Mouse (Mus musculus) liver, embryonic 11.5 days (tissue): Measurements from ENCODE around the gene Adgrg2. TPM values are rescaled to one million over a fixed set of nuclear protein-coding genes. Genes with fewer than 3 reads are reported as not detected.

Source experiments
- ATAC-seq: fragments of 200-750 bp; cut with Nextera tagmentation; replicated peaks from 2 replicates; pipeline ENCODE4 v1.8.0; 2017; ENCODE audit warnings: moderate number of reproducible peaks, mild to moderate bottlenecking, moderate TSS enrichment, moderate library complexity; ENCODE audit not compliant: low FRiP score
- DNase-seq: peaks from one replicate; pipeline ENCODE4 v3.0.0-alpha.2; 2017; ENCODE audit warnings: low spot score
- H3K27ac ChIP-seq: fragments of 300-500 bp; sonication (generic); 2 replicates; pipeline ENCODE4 v1.5.1; 2014; ENCODE audit warnings: mild to moderate bottlenecking, low read depth, low read length, control low read depth
- H3K27me3 ChIP-seq: fragments of 300-500 bp; sonication (generic); replicated peaks from 2 replicates; pipeline ENCODE4 v1.6.1; 2014; ENCODE audit warnings: low read length, mixed read lengths; ENCODE audit not compliant: control insufficient read depth, insufficient read depth
- H3K36me3 ChIP-seq: fragments of 300-500 bp; sonication (generic); 2 replicates; pipeline ENCODE4 v1.6.1; 2014; ENCODE audit warnings: mild to moderate bottlenecking, low read length, moderate library complexity, mixed read lengths; ENCODE audit not compliant: control insufficient read depth, insufficient read depth
- H3K4me1 ChIP-seq: fragments of 300-500 bp; sonication (generic); replicated peaks from 2 replicates; pipeline ENCODE4 v1.6.1; 2014; ENCODE audit warnings: low read length, mixed read lengths; ENCODE audit not compliant: control insufficient read depth, insufficient read depth
- H3K4me2 ChIP-seq: fragments of 300-500 bp; sonication (generic); 2 replicates; pipeline ENCODE4 v1.6.1; 2014; ENCODE audit warnings: mild to moderate bottlenecking, control low read depth, moderate library complexity
- H3K4me3 ChIP-seq: fragments of 300-500 bp; sonication (generic); 2 replicates; pipeline ENCODE4 v1.5.1; 2014; ENCODE audit warnings: low read depth, low read length, control low read depth
- H3K9ac ChIP-seq: fragments of 300-500 bp; sonication (generic); 2 replicates; pipeline ENCODE4 v1.6.1; 2014; ENCODE audit warnings: low read depth, low read length, control low read depth
- H3K9me3 ChIP-seq: fragments of 300-500 bp; sonication (generic); 2 replicates; pipeline ENCODE4 v1.6.1; 2016; ENCODE audit warnings: low read length, inconsistent platforms, mixed read lengths; ENCODE audit not compliant: control insufficient read depth
- WGBS: fragments of 180-500 bp; shearing (Covaris S2); extraction: QIAGEN DNeasy Blood & Tissue Kit; methylation state at CpG from one replicate; pipeline ENCODE4 v1.1.7; 2014; 5-methylcytosine and 5-hydroxymethylcytosine counted together
- polyA plus RNA-seq: library from polyadenylated mRNA; unstranded; fragments of >200 nt; fragmentation: Nextera tagmentation; extraction: Ambion mirVana; gene quantifications from 2 replicates; pipeline ENCODE4 v1.2.1, GENCODE M21; 2014

The Adgrg2 gene
- polyA plus RNA-seq, 1 experiment from 2014 or later: 0.11 TPM

DNA sequence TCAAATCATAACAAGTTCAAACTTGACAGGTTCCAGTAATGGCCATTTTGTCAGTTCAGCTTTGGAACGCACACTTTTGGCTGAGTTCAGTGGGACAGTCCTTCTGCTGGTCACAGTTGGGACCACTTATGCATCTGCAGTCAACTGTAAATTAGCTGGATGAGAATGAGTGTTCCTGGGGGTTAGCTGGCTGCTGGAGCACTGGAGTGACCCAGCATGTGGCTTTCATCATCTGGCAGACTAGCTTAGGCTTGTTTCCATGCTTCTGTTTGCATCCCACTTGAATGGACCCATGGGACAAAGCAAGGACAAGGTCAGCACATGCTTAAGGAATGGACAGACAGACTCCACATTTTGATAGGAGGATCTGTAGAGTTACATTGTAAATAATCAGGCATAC, 33.2 kb downstream of the Adgrg2 start:
- Histone ChIP-seq H3K27ac (no peak overlapping the region), H3K9ac (no peak overlapping the region), H3K27me3 (peaks cover 2% of the 10 kb centered on the region; the same call in 1 of the 2 replicates), H3K4me1 (no peaks in the 10 kb centered on the region), H3K4me3 (no peak overlapping the region), H3K36me3 (no peaks in the 10 kb centered on the region), H3K9me3 (no peaks in the 10 kb centered on the region), H3K4me2 (no peak overlapping the region)
- WGBS: 72% methylated on average over 1 of the region's 1 CpGs
- DNase-seq: no peak
- ATAC-seq: no peak

DNA sequence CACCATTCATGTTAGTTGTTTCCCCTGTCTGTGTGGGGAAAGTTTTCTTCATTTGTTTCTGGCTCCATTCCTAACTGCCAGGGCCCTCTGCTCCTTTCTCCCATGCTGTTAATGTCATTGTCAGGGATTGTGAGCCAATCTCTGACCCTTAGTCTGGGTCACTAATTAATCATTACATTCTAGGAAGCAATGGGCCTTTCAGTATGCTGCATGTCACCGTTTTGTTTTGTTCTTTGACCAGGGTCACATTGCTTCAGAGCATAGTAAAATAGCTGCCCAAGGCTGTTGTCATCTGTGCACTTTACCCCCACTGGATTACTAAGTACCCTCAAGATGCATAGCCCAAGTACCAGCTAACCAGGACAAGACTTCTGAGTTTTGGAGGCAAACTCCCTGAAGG, 36.0 kb downstream of the Adgrg2 start:
- Histone ChIP-seq H3K4me2 (no peak overlapping the region), H3K9me3 (no peaks in the 10 kb centered on the region), H3K4me1 (no peaks in the 10 kb centered on the region), H3K9ac (no peak overlapping the region), H3K4me3 (no peak overlapping the region), H3K27ac (no peak overlapping the region), H3K36me3 (no peaks in the 10 kb centered on the region), H3K27me3 (peaks cover 2% of the 10 kb centered on the region; the same call in 1 of the 2 replicates)
- WGBS: 56% methylated on average over 1 of the region's 1 CpGs
- ATAC-seq (no peak; the same call in 1 of the 2 replicates), DNase-seq (no peak)

GRCm38 (mm10) chrX:160426930-160427329, 36.4 kb downstream of the Adgrg2 start:
- Histone ChIP-seq H3K9me3 (no peaks in the 10 kb centered on the region), H3K4me1 (no peaks in the 10 kb centered on the region), H3K4me3 (no peak overlapping the region), H3K4me2 (no peak overlapping the region), H3K9ac (no peak overlapping the region), H3K36me3 (no peaks in the 10 kb centered on the region), H3K27ac (no peak overlapping the region), H3K27me3 (peaks cover 2% of the 10 kb centered on the region; the same call in 1 of the 2 replicates)
- ATAC-seq: no peak
- 71% methylated on average over 1 of the region's 1 CpGs for WGBS
- no peak for DNase-seq

DNA sequence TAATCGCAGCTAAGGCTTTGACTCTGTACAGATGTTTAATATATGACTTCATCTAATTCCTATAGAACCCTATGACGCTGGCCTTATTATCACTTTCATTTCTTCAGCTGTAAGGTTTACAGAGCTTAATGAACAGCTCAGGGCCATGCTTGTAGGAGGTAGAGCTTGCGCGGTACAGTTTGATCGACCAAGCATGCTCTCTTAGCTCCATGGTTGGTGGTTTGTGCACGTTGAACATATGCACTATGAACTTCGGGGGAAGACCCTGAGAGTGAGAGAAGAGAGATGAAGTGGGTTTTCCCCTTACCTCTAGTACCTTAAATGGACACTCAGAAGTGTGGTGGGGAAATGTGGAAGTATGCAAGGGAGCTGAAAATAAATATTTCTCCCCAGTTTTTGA, 41.7 kb downstream of the Adgrg2 start:
- Histone ChIP-seq H3K9me3 (no peaks in the 10 kb centered on the region), H3K9ac (no peak overlapping the region), H3K4me1 (no peaks in the 10 kb centered on the region), H3K36me3 (no peaks in the 10 kb centered on the region), H3K4me2 (no peak overlapping the region), H3K27me3 (no peaks in the 10 kb centered on the region), H3K4me3 (no peak overlapping the region), H3K27ac (no peak overlapping the region)
- WGBS: 81% methylated on average over 7 of the region's 7 CpGs
- no peak for DNase-seq
- ATAC-seq: no peak

- H3K36me3 ChIP-seq: no peaks in the 10 kb centered on the region
- no peak overlapping the region for H3K4me2 ChIP-seq
- H3K27me3 ChIP-seq: peaks cover 14% of the 10 kb centered on the region; the same call in 1 of the 2 replicates
- H3K4me3 ChIP-seq: no peak overlapping the region
- no peaks in the 10 kb centered on the region for H3K4me1 ChIP-seq
- no peak for DNase-seq
- ATAC-seq: no peak
- H3K9ac ChIP-seq: no peak overlapping the region
- H3K9me3 ChIP-seq: no peaks in the 10 kb centered on the region
- H3K27ac ChIP-seq: no peak overlapping the region
Observed at GRCm38 (mm10) chrX:160441272-160441671, 50.8 kb downstream of the Adgrg2 start.

DNA sequence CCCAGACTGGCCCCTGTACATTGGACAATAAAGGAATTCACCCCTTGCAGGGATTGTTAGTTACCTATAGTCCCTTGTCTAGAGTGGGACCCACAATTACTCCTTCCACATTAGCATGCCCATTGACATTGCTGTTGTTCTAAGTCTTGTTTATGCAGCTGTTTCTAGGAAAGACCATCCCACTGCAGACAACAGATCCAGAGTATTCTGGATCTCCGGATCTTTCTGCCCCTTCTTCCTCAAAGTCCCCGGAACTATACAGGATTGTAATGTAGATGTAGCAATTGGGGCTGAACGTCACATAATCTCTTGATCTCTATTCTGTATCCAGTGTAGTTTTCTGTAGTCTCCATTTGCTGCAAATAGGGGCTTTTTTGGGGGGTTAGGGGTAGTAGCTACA, 57.9 kb downstream of the Adgrg2 start:
- Histone ChIP-seq H3K4me3 (no peak overlapping the region), H3K9ac (no peak overlapping the region), H3K9me3 (no peaks in the 10 kb centered on the region), H3K27ac (no peak overlapping the region), H3K4me2 (no peak overlapping the region), H3K4me1 (no peaks in the 10 kb centered on the region), H3K36me3 (no peaks in the 10 kb centered on the region), H3K27me3 (0 out of 2 replicates have a peak, but pooled peaks cover 4% of the 10 kb centered on the region)
- WGBS: 84% methylated on average over 3 of the region's 3 CpGs
- DNase-seq (no peak), ATAC-seq (no peak)

DNA sequence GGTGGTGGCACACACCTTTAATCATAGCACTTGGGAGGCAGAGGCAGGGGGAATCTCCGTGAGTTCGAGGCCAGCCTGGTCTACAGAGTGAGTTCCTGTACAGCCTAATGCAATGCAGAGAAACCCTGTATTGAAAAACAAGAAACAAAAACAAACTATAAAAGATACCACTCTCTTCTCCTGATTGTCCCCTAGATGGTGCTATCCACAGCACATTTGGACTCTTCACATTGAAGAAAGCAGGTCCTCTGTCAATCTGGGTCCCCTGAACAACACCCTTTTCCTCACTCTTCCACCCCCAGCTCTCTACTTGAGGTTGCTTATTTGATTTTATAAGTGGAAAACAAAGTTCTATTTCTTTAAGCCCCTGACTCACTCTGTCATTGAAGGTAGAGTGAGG, 58.9 kb downstream of the Adgrg2 start:
- Histone ChIP-seq H3K36me3 (no peaks in the 10 kb centered on the region), H3K27me3 (0 out of 2 replicates have a peak, but pooled peaks cover 3% of the 10 kb centered on the region), H3K27ac (no peak overlapping the region), H3K9ac (no peak overlapping the region), H3K4me1 (no peaks in the 10 kb centered on the region), H3K4me3 (no peak overlapping the region), H3K4me2 (no peak overlapping the region), H3K9me3 (no peaks in the 10 kb centered on the region)
- ATAC-seq: no peak
- DNase-seq: no peak
- 66% methylated on average over 2 of the region's 2 CpGs for WGBS

GRCm38 (mm10) chrX:160455686-160456085, 65.2 kb downstream of the Adgrg2 start:
- H3K27me3 ChIP-seq: 0 out of 2 replicates have a peak, but pooled peaks cover 1% of the 10 kb centered on the region
- no peak for ATAC-seq
- whole genome bisulfite sequencing: 66% methylated on average over 5 of the region's 5 CpGs
- no peak overlapping the region for H3K27ac ChIP-seq
- no peaks in the 10 kb centered on the region for H3K36me3 ChIP-seq
- DNase-seq: no peak
- H3K4me3 ChIP-seq: no peak overlapping the region
- H3K4me1 ChIP-seq: no peaks in the 10 kb centered on the region
- H3K4me2 ChIP-seq: no peak overlapping the region
- no peak overlapping the region for H3K9ac ChIP-seq
- no peaks in the 10 kb centered on the region for H3K9me3 ChIP-seq

DNA sequence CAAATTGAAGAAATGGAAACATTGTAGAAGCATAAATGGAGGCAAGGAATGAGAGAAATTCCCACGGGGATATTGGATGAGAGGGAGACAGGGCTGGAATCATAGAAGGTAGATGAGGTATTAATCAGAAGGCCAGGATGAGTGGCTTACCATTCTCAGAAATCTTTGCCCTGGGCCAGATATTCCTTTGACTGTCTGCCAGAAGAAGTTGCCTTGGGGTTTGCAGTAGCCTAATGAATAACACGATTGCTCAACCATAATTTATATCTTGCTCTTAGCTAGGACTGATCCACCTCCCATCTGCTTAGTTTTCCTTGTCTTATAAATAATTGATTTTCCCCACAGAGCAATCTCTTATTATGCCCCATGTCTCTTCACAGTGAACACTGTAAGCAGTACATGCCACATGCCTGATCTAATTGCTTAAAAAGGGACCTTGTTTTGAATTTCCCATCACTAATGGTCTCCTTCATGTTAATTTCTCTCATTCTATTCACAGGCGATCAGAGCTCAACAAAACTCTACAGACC, 80.8 kb downstream of the Adgrg2 start:
- no peaks in the 10 kb centered on the region; the same call in 1 of the 2 replicates for H3K27me3 ChIP-seq
- no peaks in the 10 kb centered on the region for H3K4me1 ChIP-seq
- H3K36me3 ChIP-seq: no peaks in the 10 kb centered on the region
- H3K9ac ChIP-seq: no peak overlapping the region
- no peak overlapping the region for H3K4me3 ChIP-seq
- H3K4me2 ChIP-seq: no peak overlapping the region
- no peak overlapping the region for H3K27ac ChIP-seq
- ATAC-seq (no peak), DNase-seq (no peak)
- WGBS: 75% methylated on average over 3 of the region's 3 CpGs
- H3K9me3 ChIP-seq: no peaks in the 10 kb centered on the region
